Mouse (Mus musculus) thymus, adult 2 months (tissue): Measurements from ENCODE around the gene Olfr102. TPM values are rescaled to one million over a fixed set of nuclear protein-coding genes. Genes with fewer than 3 reads are reported as not detected.

Source experiments
- DNase-seq: peaks from one replicate; pipeline ENCODE4 v3.0.0; 2021
- H3K27ac ChIP-seq: fragments of 200-500 bp; 2 replicates; pipeline ENCODE4 v1.5.1; 2012; ENCODE audit warnings: low read length, control low read depth; ENCODE audit not compliant: control insufficient read depth, insufficient read depth
- H3K27me3 ChIP-seq: fragments of 200-500 bp; 2 replicates; pipeline ENCODE4 v1.6.1; 2012; ENCODE audit warnings: mild to moderate bottlenecking, low read length, moderate library complexity, mixed read lengths; ENCODE audit not compliant: control insufficient read depth, insufficient read depth
- H3K36me3 ChIP-seq: fragments of 200-500 bp; 2 replicates; pipeline ENCODE4 v1.6.1; 2012; ENCODE audit warnings: mild to moderate bottlenecking, low read length, moderate library complexity; ENCODE audit not compliant: control insufficient read depth, insufficient read depth
- H3K4me1 ChIP-seq: fragments of 200-500 bp; replicated peaks from 2 replicates; pipeline ENCODE4 v1.6.1; 2012; ENCODE audit warnings: low read length; ENCODE audit not compliant: control insufficient read depth, insufficient read depth
- H3K4me3 ChIP-seq: fragments of 200-500 bp; 2 replicates; pipeline ENCODE4 v1.5.1; 2012; ENCODE audit warnings: mild to moderate bottlenecking, low read length, control low read depth, moderate library complexity; ENCODE audit not compliant: control insufficient read depth, insufficient read depth
- CTCF ChIP-seq: fragments of 200-500 bp; IDR thresholded peaks from 2 replicates; pipeline ENCODE4 v1.5.1; 2012; ENCODE audit warnings: mild to moderate bottlenecking, control low read depth, low read length, moderate library complexity, borderline replicate concordance; ENCODE audit not compliant: control insufficient read depth, poor library complexity, insufficient read depth; ENCODE audit errors: extremely low read depth
- POLR2A ChIP-seq: fragments of 200-500 bp; IDR thresholded peaks from 2 replicates; pipeline ENCODE4 v1.6.1; 2012; ENCODE audit warnings: mild to moderate bottlenecking, low read length, control low read depth, moderate library complexity; ENCODE audit not compliant: control insufficient read depth, poor library complexity, insufficient read depth; ENCODE audit errors: extremely low read depth
- WGBS: fragments of 180-500 bp; shearing (Covaris S2); methylation state at CpG from one replicate; pipeline ENCODE4 v1.1.7; 2018; 5-methylcytosine and 5-hydroxymethylcytosine counted together
- polyA plus RNA-seq: library from polyadenylated mRNA; depleted of rRNA; stranded (reverse); fragments of >200 nt; gene quantifications from 2 replicates; pipeline ENCODE4 v1.2.3, GENCODE M21; 2012; rRNA removed

Olfr102 gene
- 0.19 TPM in 1 of 2 replicates, not detected in the other for polyA plus RNA-seq

DNA sequence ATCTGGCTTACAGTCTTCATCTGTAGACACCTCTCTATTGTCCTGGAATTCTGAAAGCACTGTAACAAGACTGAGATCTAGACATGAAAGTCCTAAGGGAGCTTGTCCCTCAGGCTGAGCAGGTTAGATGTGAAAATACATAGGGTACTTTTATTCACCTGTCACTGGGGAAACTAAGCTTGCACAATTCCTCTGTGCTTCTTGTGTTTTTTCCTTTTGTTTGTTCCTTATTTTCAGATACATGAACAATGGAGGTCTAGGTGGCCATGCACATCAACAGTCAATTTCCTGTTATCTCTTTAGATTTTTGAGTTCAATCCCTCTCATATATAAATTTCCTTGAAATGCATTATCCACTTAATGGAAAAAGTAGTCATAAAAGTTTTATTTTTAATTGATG lies at the start of gene Olfr102:
Gene Olfr102, minus strand, starts transcription at position 101 of the 400 bp plus-strand sequence.
- no peaks in the 10 kb centered on the region for H3K27me3 ChIP-seq
- TF ChIP-seq CTCF, result no peak
- TF ChIP-seq POLR2A, result no peak
- H3K4me3 ChIP-seq, result no peak within 1 kb of the TSS
- H3K4me1 ChIP-seq, result no peaks in the 10 kb centered on the region
- DNase-seq, result no peak
- H3K27ac ChIP-seq, result no peak within 1 kb of the TSS
- H3K36me3 ChIP-seq, result no peaks in the 10 kb centered on the region

- TF ChIP-seq CTCF, result no peak
- TF ChIP-seq POLR2A, result no peak
- H3K4me1 ChIP-seq, result no peaks in the 10 kb centered on the region
- no peaks in the 10 kb centered on the region for H3K27me3 ChIP-seq
- H3K36me3 ChIP-seq, result no peaks in the 10 kb centered on the region
- DNase-seq, result no peak
- H3K27ac ChIP-seq, result no peak within 1 kb of the TSS
- H3K4me3 ChIP-seq, result no peak within 1 kb of the TSS
Observed at GRCm38 (mm10) chr17:37359282-37359681, 42.4 kb upstream of the Olfr102 start, which contains the start of gene Olfr104-ps. TSS of gene Olfr104-ps (plus strand) at chr17:37359582.

- H3K27me3 ChIP-seq, result no peaks in the 10 kb centered on the region
- H3K4me1 ChIP-seq, result no peaks in the 10 kb centered on the region
- H3K4me3 ChIP-seq, result no peak within 1 kb of the TSS
- no peaks in the 10 kb centered on the region for H3K36me3 ChIP-seq
- DNase-seq, result no peak
- TF ChIP-seq POLR2A (no peak), CTCF (no peak)
- no peak within 1 kb of the TSS for H3K27ac ChIP-seq
- 95% methylated on average over 2 of the region's 2 CpGs for WGBS
Observed at GRCm38 (mm10) chr17:37339598-37339997, 22.7 kb upstream of the Olfr102 start, which contains the start of gene Olfr103. TSS of gene Olfr103 (minus strand) at chr17:37339698.

GRCm38 (mm10) chr17:37310146-37310699 lies 6.6 kb downstream of the Olfr102 start:
- Histone ChIP-seq H3K4me1 (no peaks in the 10 kb centered on the region), H3K4me3 (no peak overlapping the region), H3K27me3 (no peaks in the 10 kb centered on the region), H3K27ac (no peak overlapping the region), H3K36me3 (no peaks in the 10 kb centered on the region)
- WGBS, result 63% methylated on average over 2 of the region's 2 CpGs
- TF ChIP-seq CTCF (no peak), POLR2A (no peak)
- DNase-seq, result no peak

GRCm38 (mm10) chr17:37308483-37308882 lies 8.4 kb downstream of the Olfr102 start:
- Histone ChIP-seq H3K4me1 (no peaks in the 10 kb centered on the region), H3K27ac (no peak overlapping the region), H3K4me3 (no peak overlapping the region), H3K27me3 (no peaks in the 10 kb centered on the region), H3K36me3 (no peaks in the 10 kb centered on the region)
- no peak for DNase-seq
- WGBS, result 43% methylated on average over 4 of the region's 4 CpGs
- TF ChIP-seq POLR2A (no peak), CTCF (no peak)

DNA sequence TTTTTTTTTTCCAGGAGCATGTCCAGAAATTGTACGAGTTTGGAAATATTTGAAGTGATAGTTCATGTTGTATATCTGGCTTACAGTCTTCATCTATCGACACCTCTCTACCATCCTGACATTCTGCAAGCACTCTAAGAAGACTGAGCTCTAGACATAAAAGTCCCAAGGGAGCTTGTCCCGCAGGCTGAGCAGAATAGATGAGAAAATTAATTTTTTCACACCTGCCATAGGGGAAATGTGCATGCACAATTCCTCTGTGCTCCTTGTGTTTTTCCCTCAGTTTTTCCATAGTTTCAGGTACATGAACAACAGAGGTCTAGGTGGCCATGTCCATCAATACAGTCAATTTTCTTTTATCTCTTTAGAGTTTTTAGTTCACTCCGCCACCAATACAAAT lies 12.6 kb downstream of the Olfr102 start, which contains the start of gene Olfr101:
Gene Olfr101, minus strand, starts transcription at position 101 of the 400 bp plus-strand sequence.
- Histone ChIP-seq H3K4me1 (no peaks in the 10 kb centered on the region), H3K27ac (no peak within 1 kb of the TSS), H3K4me3 (no peak within 1 kb of the TSS), H3K27me3 (no peaks in the 10 kb centered on the region), H3K36me3 (no peaks in the 10 kb centered on the region)
- DNase-seq, result no peak
- WGBS, result 91% methylated on average over 4 of the region's 4 CpGs
- TF ChIP-seq CTCF (no peak), POLR2A (no peak)

GRCm38 (mm10) chr17:37283360-37283759 lies 33.5 kb downstream of the Olfr102 start, which contains the start of gene Olfr99:
TSS of gene Olfr99 (minus strand) at chr17:37283460.
- 92% methylated on average over 1 of the region's 1 CpGs for WGBS
- DNase-seq, result no peak
- no peaks in the 10 kb centered on the region for H3K27me3 ChIP-seq

More at GRCm38 (mm10) chr17:37283360-37283759, 33.5 kb downstream of the Olfr102 start, which contains the start of gene Olfr99:
- no peak for TF ChIP-seq POLR2A
- no peak for TF ChIP-seq CTCF
- H3K4me3 ChIP-seq, result no peak within 1 kb of the TSS
- no peaks in the 10 kb centered on the region for H3K4me1 ChIP-seq
- no peak within 1 kb of the TSS for H3K27ac ChIP-seq
- no peaks in the 10 kb centered on the region for H3K36me3 ChIP-seq
